Mouse (Mus musculus): Measurements from ENCODE around the gene Dscam.

DNA sequence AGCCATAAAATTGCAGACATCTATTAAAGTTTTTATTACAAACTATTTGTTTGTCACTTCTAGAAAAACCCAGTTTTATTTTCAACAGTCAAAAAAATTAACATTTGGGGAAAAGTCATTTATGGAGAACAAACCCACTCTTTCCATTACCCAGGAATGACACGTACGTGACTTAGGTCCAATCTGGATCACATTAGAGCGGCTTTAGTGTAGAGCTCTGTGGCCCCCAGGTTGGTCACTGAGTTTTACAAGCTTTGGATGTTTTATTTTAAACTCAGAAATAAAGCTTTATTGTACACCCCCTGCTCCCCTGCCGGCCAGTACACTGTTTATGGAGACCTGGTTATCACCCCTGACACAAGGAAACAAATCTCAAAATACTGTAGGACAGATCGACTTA is 540.9 kb downstream of the Dscam start:
- TF ChIP-seq CTCF (IDR thresholded peaks at IDR 0.05; ENCODE audit: low read depth) (no peak), EP300 (IDR thresholded peaks at IDR 0.05; ENCODE audit: low read depth) (no peak)

Data from heart, postnatal 0 days (tissue).